Mouse (Mus musculus): ENCODE data around the gene Pecam1. TPM values are rescaled to one million over a fixed set of nuclear protein-coding genes. Genes with fewer than 3 reads are reported as not detected.

Gene Pecam1
- total RNA-seq, 2 experiments from 2014 or later = 120 to 139 TPM

GRCm38 (mm10) chr11:106706212-106706611 lies 44.2 kb downstream of the Pecam1 start:
- intact Hi-C loops (cut with DNase I) = no loop called here
- DNase-seq = no peak

- intact Hi-C loops (cut with DNase I) = loop anchor here (5.0 kb wide), 1 partner anchor 33 kb away; no protein-coding TSS in a partner anchor
- DNase-seq = no peak
Measured at GRCm38 (mm10) chr11:106704399-106705111, 45.9 kb downstream of the Pecam1 start.

- no peak for DNase-seq
- intact Hi-C loops (cut with DNase I) = loop anchor here (5.0 kb wide), 1 partner anchor 33 kb away; no protein-coding TSS in a partner anchor
Measured at GRCm38 (mm10) chr11:106703931-106704330, 46.5 kb downstream of the Pecam1 start.

GRCm38 (mm10) chr11:106702584-106702983 lies 47.8 kb downstream of the Pecam1 start:
- intact Hi-C loops (cut with DNase I) = loop anchor here (5.0 kb wide), 1 partner anchor 35 kb away; no protein-coding TSS in a partner anchor
- DNase-seq = no peak

- intact Hi-C loops (cut with DNase I) = loop anchor here (5.0 kb wide), 1 partner anchor 36 kb away; no protein-coding TSS in a partner anchor
- DNase-seq = no peak
Measured at GRCm38 (mm10) chr11:106701589-106701988, 48.8 kb downstream of the Pecam1 start.

DNA sequence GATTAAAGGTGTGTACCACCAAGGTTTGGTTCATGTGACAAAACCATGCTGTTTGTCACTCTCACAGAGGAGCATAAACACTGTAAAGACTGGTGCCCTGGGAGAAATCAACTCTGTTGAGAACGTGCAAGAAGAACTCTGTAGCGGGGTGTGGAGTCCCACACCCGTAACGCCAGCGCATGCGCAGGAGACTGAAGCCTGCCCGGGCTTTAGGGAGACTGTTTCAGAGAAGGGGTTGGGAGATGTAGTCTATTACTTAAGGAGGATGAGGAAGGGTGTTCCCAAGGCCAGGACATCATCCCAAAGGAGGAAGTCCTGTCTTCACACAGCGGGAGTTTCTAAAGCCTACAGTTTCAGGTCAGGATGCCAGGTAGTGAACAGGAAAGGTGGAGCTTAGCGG lies 51.3 kb downstream of the Pecam1 start:
- intact Hi-C loops (cut with DNase I) = no loop called here
- DNase-seq = no peak

DNA sequence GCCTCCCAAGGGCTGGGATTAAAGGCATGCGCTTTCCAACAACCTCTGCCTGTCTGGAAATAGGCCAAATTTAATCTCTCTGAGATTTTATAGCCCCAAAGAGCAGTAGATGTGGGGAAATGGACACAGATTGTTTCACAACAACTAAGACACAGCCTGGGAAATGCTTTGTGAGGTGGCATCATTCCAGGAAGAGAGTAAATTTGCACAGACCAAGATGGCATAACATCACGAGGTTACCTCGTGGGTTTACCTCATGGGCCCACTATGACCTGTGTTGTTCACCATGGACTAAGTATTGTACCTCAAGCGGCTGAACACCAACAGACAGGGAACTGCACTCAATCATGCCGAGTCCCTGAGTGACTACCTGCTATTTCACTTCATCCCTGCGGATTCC lies 52.1 kb downstream of the Pecam1 start:
- DNase-seq = no peak
- intact Hi-C loops (cut with DNase I) = no loop called here

DNA sequence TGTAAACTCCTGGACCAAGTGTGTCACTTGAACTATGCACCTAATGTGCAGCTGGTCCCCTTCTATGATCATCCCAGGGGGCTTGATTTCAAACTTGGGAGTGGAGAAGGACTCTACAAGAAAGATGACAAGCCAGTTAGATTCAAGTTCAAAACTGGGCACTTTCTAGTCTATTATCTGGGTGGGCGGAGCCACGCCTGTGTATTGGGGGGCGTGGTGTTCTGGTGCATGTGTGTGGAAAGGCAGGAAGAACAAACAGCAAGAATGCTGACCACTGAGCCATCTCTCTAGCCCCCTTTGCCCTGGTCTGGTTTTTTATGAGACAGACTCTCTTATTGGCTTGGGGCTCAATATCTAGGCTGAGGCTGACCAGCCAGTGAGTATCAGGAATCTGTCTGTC lies 54.5 kb downstream of the Pecam1 start:
- no peak for DNase-seq
- intact Hi-C loops (cut with DNase I) = no loop called here

DNA sequence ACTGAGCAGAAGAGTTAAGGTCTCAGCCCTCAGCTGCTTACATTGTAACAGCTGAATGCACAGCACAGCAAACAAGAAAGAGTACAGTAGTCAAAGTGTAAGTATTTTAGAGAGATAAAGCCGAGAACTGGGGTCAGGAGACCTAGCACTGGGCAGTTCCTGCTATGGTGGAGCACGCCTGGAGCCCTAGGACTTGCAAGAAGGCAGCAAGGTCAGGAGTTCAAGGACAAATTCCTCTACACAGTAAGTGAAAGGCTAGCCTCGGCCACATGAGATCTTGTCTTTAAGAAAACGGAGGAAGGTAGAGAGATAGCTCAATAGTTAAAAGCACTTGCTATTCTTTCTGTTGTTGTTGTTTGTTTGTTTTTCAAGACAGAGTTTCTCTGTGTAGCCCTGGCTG lies 57.5 kb downstream of the Pecam1 start:
- no peak for DNase-seq
- intact Hi-C loops (cut with DNase I) = no loop called here

DNA sequence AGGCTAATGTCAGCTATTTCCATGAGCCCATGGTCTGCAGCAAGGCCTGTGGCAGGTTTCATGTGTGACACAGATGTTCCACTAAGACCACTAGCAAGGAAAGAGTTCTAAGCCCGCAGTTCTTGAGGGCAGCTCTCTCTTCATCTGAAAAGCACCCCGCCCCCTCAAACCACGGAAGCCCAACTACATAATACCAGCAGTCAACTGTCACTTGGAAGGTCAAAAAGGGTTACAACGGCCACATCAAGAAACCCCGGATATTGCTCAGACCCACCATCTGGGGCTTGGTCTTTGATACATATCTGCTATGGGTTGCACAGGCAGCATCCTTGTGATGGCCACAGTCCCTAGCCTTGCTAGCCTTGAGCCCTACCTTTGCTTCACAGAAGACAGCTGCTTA lies 62.1 kb downstream of the Pecam1 start:
- DNase-seq = no peak
- intact Hi-C loops (cut with DNase I) = no loop called here

DNA sequence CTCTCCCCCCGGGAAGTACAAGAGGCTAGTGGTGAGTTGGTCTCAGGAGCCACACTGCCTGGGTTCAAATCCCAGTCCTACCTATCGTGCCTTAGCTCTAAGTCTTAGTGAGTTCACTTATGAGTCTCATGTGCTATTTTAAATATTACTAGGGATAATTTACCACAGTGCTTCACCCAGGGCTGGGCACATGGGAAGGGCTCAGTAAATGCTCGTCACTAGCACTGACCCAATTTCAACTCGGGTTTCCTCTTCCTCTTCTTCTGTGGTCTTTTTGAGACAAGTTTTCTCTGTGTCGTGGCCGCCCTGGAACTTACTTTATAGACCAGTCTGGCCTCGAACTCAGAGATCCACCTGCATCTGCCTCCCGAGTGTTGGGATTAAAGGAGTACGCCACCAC lies 63.1 kb downstream of the Pecam1 start:
- DNase-seq = no peak
- intact Hi-C loops (cut with DNase I) = no loop called here

GRCm38 (mm10) chr11:106684027-106684426 lies 66.4 kb downstream of the Pecam1 start:
- no peak for DNase-seq
- intact Hi-C loops (cut with DNase I) = loop anchor here (5.0 kb wide), 1 partner anchor 37 kb away; no protein-coding TSS in a partner anchor

GRCm38 (mm10) chr11:106683345-106683744 lies 67.1 kb downstream of the Pecam1 start:
- intact Hi-C loops (cut with DNase I) = loop anchor here (5.0 kb wide), 1 partner anchor 36 kb away; no protein-coding TSS in a partner anchor
- no peak for DNase-seq

- no peak for DNase-seq
- intact Hi-C loops (cut with DNase I) = loop anchor here (5.0 kb wide), 1 partner anchor 34 kb away; no protein-coding TSS in a partner anchor
Measured at GRCm38 (mm10) chr11:106681138-106681537, 69.3 kb downstream of the Pecam1 start.

GRCm38 (mm10) chr11:106679874-106680273 lies 70.6 kb downstream of the Pecam1 start:
- peak; percentile 41 to 59 for DNase-seq
- intact Hi-C loops (cut with DNase I) = loop anchor here (1.0 to 5.0 kb wide), 3 partner anchors 29 to 60 kb away; no protein-coding TSS in a partner anchor

- intact Hi-C loops (cut with DNase I) = loop anchor here (2.0 kb wide), 1 partner anchor 31 kb away; no protein-coding TSS in a partner anchor
- peak; percentile 91 to 92 for DNase-seq
Measured at GRCm38 (mm10) chr11:106677910-106678591, 72.4 kb downstream of the Pecam1 start.

GRCm38 (mm10) chr11:106677331-106677730 lies 73.1 kb downstream of the Pecam1 start:
- DNase-seq = no peak

DNA sequence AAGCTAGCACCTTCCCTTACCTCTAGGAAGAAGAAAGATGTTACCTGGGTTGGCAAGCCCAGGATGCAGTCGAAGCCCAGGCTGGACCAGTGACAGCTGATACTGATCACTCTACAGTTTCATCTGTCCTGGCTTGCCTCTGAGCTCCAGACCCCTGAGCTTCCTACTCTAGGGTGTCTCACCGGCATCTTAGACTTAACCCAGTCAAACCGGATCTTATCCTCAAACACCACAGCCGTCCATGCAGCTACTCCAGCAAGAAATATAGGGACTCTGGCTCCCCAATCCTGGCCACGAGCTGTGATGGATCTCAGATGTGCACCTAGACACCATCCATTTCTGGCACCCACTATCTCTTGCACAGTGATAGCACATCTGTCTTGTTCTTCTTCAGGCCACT lies 74.6 kb downstream of the Pecam1 start:
- intact Hi-C loops (cut with DNase I) = no loop called here
- no peak for DNase-seq

More at GRCm38 (mm10) chr11:106677331-106677730, 73.1 kb downstream of the Pecam1 start:
- intact Hi-C loops (cut with DNase I) = no loop called here

GRCm38 (mm10) chr11:106675201-106675726 lies 75.2 kb downstream of the Pecam1 start:
- intact Hi-C loops (cut with DNase I) = no loop called here
- DNase-seq = peak; percentile 69 to 73

- peak; percentile 85 to 88 for DNase-seq
- intact Hi-C loops (cut with DNase I) = loop anchor here (1.0 kb wide), 1 partner anchor 13 kb away; no protein-coding TSS in a partner anchor
Measured at GRCm38 (mm10) chr11:106674612-106675153, 75.7 kb downstream of the Pecam1 start.
